Mouse (Mus musculus) midbrain, embryonic 16.5 days (tissue): ENCODE results near the gene Myb. TPM values are rescaled to one million over a fixed set of nuclear protein-coding genes. Genes with fewer than 3 reads are reported as not detected.

Source experiments
- ATAC-seq: fragments of 200-750 bp; cut with Nextera tagmentation; 2 replicates; pipeline ENCODE4 v1.8.0; 2017; ENCODE audit warnings: moderate TSS enrichment
- H3K27ac ChIP-seq: fragments of 300-500 bp; sonication (generic); 2 replicates; pipeline ENCODE4 v1.5.1; 2014; ENCODE audit warnings: mild to moderate bottlenecking, low read length, mixed read lengths
- H3K27me3 ChIP-seq: fragments of 300-500 bp; sonication (generic); 2 replicates; pipeline ENCODE4 v1.6.1; 2014; ENCODE audit warnings: low read depth, low read length, mixed read lengths; ENCODE audit not compliant: control insufficient read depth, insufficient read depth
- H3K36me3 ChIP-seq: fragments of 300-500 bp; sonication (generic); 2 replicates; pipeline ENCODE4 v1.6.1; 2014; ENCODE audit warnings: mild to moderate bottlenecking, low read length, moderate library complexity, mixed read lengths; ENCODE audit not compliant: control insufficient read depth, insufficient read depth
- H3K4me1 ChIP-seq: fragments of 300-500 bp; sonication (generic); 2 replicates; pipeline ENCODE4 v1.6.1; 2014; ENCODE audit warnings: mild to moderate bottlenecking, low read length, mixed read lengths; ENCODE audit not compliant: control insufficient read depth, insufficient read depth
- H3K4me2 ChIP-seq: fragments of 300-500 bp; sonication (generic); 2 replicates; pipeline ENCODE4 v1.6.1; 2014; ENCODE audit warnings: mild to moderate bottlenecking, low read length, mixed read lengths
- H3K4me3 ChIP-seq: fragments of 300-500 bp; sonication (generic); 2 replicates; pipeline ENCODE4 v1.5.1; 2014; ENCODE audit warnings: low read depth, mild to moderate bottlenecking, low read length, moderate library complexity, mixed read lengths
- H3K9ac ChIP-seq: fragments of 300-500 bp; sonication (generic); 2 replicates; pipeline ENCODE4 v1.6.1; 2014; ENCODE audit warnings: low read depth, low read length, mixed read lengths
- H3K9me3 ChIP-seq: fragments of 300-500 bp; sonication (generic); replicated peaks from 2 replicates; pipeline ENCODE4 v1.6.1; 2014; ENCODE audit warnings: mild to moderate bottlenecking, low read length, mixed read lengths; ENCODE audit not compliant: control insufficient read depth, poor library complexity, severe bottlenecking
- WGBS: fragments of 180-500 bp; shearing (Covaris S2); extraction: QIAGEN DNeasy Blood & Tissue Kit; methylation state at CpG from one replicate; pipeline ENCODE4 v1.1.7; 2014; 5-methylcytosine and 5-hydroxymethylcytosine counted together
- polyA plus RNA-seq: library from polyadenylated mRNA; unstranded; fragments of >200 nt; fragmentation: Nextera tagmentation; extraction: Ambion mirVana; gene quantifications from 2 replicates; pipeline ENCODE4 v1.2.1, GENCODE M21; 2015

Gene Myb
- polyA plus RNA-seq, 1 experiment from 2014 or later: 2.4 TPM

GRCm38 (mm10) chr10:21118341-21118740, 42.4 kb downstream of the Myb start:
- Histone ChIP-seq H3K9me3 (no peaks in the 10 kb centered on the region), H3K9ac (no peak overlapping the region), H3K36me3 (no peaks in the 10 kb centered on the region), H3K4me1 (no peaks in the 10 kb centered on the region), H3K27me3 (no peaks in the 10 kb centered on the region), H3K27ac (no peak overlapping the region), H3K4me3 (no peak overlapping the region), H3K4me2 (no peak overlapping the region)
- ATAC-seq: no peak
- WGBS: 83% methylated on average over 3 of the region's 3 CpGs

- 93% methylated on average over 2 of the region's 2 CpGs for WGBS
- no peak overlapping the region for H3K4me3 ChIP-seq
- H3K9me3 ChIP-seq: no peaks in the 10 kb centered on the region
- no peaks in the 10 kb centered on the region for H3K27me3 ChIP-seq
- no peak overlapping the region for H3K4me2 ChIP-seq
- no peak for ATAC-seq
- no peaks in the 10 kb centered on the region for H3K36me3 ChIP-seq
- no peak overlapping the region for H3K9ac ChIP-seq
- no peak overlapping the region for H3K27ac ChIP-seq
- peaks cover 6% of the 10 kb centered on the region; the same call in 1 of the 2 replicates for H3K4me1 ChIP-seq
These were observed 46.3 kb downstream of the Myb start for GRCm38 (mm10) chr10:21114459-21114858.

GRCm38 (mm10) chr10:21112689-21113088, 48.1 kb downstream of the Myb start:
- H3K4me1 ChIP-seq: peaks cover 7% of the 10 kb centered on the region; the same call in 1 of the 2 replicates
- H3K4me3 ChIP-seq: no peak overlapping the region
- no peak for ATAC-seq
- no peaks in the 10 kb centered on the region for H3K27me3 ChIP-seq
- H3K9ac ChIP-seq: no peak overlapping the region
- 70% methylated on average over 2 of the region's 2 CpGs for WGBS
- H3K9me3 ChIP-seq: no peaks in the 10 kb centered on the region
- H3K27ac ChIP-seq: no peak overlapping the region
- no peak overlapping the region for H3K4me2 ChIP-seq
- no peaks in the 10 kb centered on the region for H3K36me3 ChIP-seq

GRCm38 (mm10) chr10:21109337-21110056, 51.3 kb downstream of the Myb start:
- H3K4me3 ChIP-seq: no peak overlapping the region
- peak overlapping the region; percentile 23; the same call in 1 of the 2 replicates for H3K4me2 ChIP-seq
- no peaks in the 10 kb centered on the region for H3K36me3 ChIP-seq
- 18% methylated on average over 6 of the region's 7 CpGs for WGBS
- H3K27ac ChIP-seq: 0 out of 2 replicates have a peak overlapping the region, but pooled peaks have one; percentile 7
- no peaks in the 10 kb centered on the region for H3K9me3 ChIP-seq
- no peaks in the 10 kb centered on the region for H3K27me3 ChIP-seq
- ATAC-seq: peak; percentile 80
- H3K4me1 ChIP-seq: peaks cover 7% of the 10 kb centered on the region; the same call in 1 of the 2 replicates
- H3K9ac ChIP-seq: no peak overlapping the region

GRCm38 (mm10) chr10:21108796-21109195, 52.0 kb downstream of the Myb start:
- H3K4me2 ChIP-seq: no peak overlapping the region
- 90% methylated on average over 2 of the region's 2 CpGs for WGBS
- no peak for ATAC-seq
- H3K4me3 ChIP-seq: no peak overlapping the region
- H3K4me1 ChIP-seq: peaks cover 7% of the 10 kb centered on the region; the same call in 1 of the 2 replicates
- H3K9me3 ChIP-seq: no peaks in the 10 kb centered on the region
- H3K27me3 ChIP-seq: no peaks in the 10 kb centered on the region
- H3K27ac ChIP-seq: no peak overlapping the region
- no peak overlapping the region for H3K9ac ChIP-seq
- no peaks in the 10 kb centered on the region for H3K36me3 ChIP-seq

- Histone ChIP-seq H3K4me2 (no peak overlapping the region), H3K9ac (no peak overlapping the region), H3K36me3 (no peaks in the 10 kb centered on the region), H3K9me3 (no peaks in the 10 kb centered on the region), H3K27ac (no peak overlapping the region), H3K4me3 (no peak overlapping the region), H3K4me1 (peaks cover 7% of the 10 kb centered on the region; the same call in 1 of the 2 replicates), H3K27me3 (no peaks in the 10 kb centered on the region)
- 88% methylated on average over 5 of the region's 5 CpGs for WGBS
- ATAC-seq: no peak
These were observed 52.6 kb downstream of the Myb start for GRCm38 (mm10) chr10:21108182-21108581.

- H3K4me2 ChIP-seq: no peak overlapping the region
- no peaks in the 10 kb centered on the region for H3K36me3 ChIP-seq
- no peak for ATAC-seq
- peaks cover 11% of the 10 kb centered on the region; the same call in 1 of the 2 replicates for H3K4me1 ChIP-seq
- no peak overlapping the region for H3K4me3 ChIP-seq
- no peak overlapping the region for H3K27ac ChIP-seq
- no peaks in the 10 kb centered on the region for H3K27me3 ChIP-seq
- no peak overlapping the region for H3K9ac ChIP-seq
- 91% methylated on average over 2 of the region's 2 CpGs for WGBS
- no peaks in the 10 kb centered on the region for H3K9me3 ChIP-seq
These were observed 55.6 kb downstream of the Myb start for GRCm38 (mm10) chr10:21105206-21105605.

GRCm38 (mm10) chr10:21102689-21103088, 58.1 kb downstream of the Myb start:
- no peak for ATAC-seq
- H3K4me1 ChIP-seq: 0 out of 2 replicates have a peak, but pooled peaks cover 4% of the 10 kb centered on the region
- H3K9me3 ChIP-seq: no peaks in the 10 kb centered on the region
- 74% methylated on average over 7 of the region's 7 CpGs for WGBS
- no peaks in the 10 kb centered on the region for H3K36me3 ChIP-seq
- no peaks in the 10 kb centered on the region for H3K27me3 ChIP-seq
- no peak overlapping the region for H3K4me3 ChIP-seq
- no peak overlapping the region for H3K4me2 ChIP-seq
- no peak overlapping the region for H3K27ac ChIP-seq
- no peak overlapping the region for H3K9ac ChIP-seq

- H3K4me3 ChIP-seq: no peak overlapping the region
- no peaks in the 10 kb centered on the region for H3K27me3 ChIP-seq
- no peak overlapping the region for H3K27ac ChIP-seq
- H3K4me2 ChIP-seq: no peak overlapping the region
- 0 out of 2 replicates have a peak, but pooled peaks cover 4% of the 10 kb centered on the region for H3K4me1 ChIP-seq
- ATAC-seq: 0 out of 2 replicates have a peak, but pooled peaks have one; percentile 44
- no peaks in the 10 kb centered on the region for H3K9me3 ChIP-seq
- WGBS: 11% methylated on average over 4 of the region's 4 CpGs
- H3K36me3 ChIP-seq: no peaks in the 10 kb centered on the region
- H3K9ac ChIP-seq: no peak overlapping the region
These were observed 58.8 kb downstream of the Myb start for GRCm38 (mm10) chr10:21101948-21102347.
